Mouse (Mus musculus) thymus, postnatal 25 days (tissue): Measurements from ENCODE around the gene Ccdc142.
A peak's percentile ranks its signal among the peaks of the same experiment; 100 is the strongest.

Experiments used
- DNase-seq: peaks from one replicate; pipeline ENCODE4 v3.0.0; 2022

The Ccdc142 gene

GRCm38 (mm10) chr6:83118369-83118768 lies 17.0 kb downstream of the Ccdc142 start:
- DNase-seq = no peak

GRCm38 (mm10) chr6:83118825-83119733 lies 17.7 kb downstream of the Ccdc142 start:
- DNase-seq = no peak

- DNase-seq = no peak
Measured at GRCm38 (mm10) chr6:83119734-83120051, 18.3 kb downstream of the Ccdc142 start.

GRCm38 (mm10) chr6:83120930-83121862 lies 19.8 kb downstream of the Ccdc142 start, which contains the start of gene Wbp1:
Gene Wbp1, minus strand, starts transcription at chr6:83121559.
- peak; percentile 90 for DNase-seq

- no peak for DNase-seq
Measured at GRCm38 (mm10) chr6:83121863-83122710, 20.7 kb downstream of the Ccdc142 start.

- no peak for DNase-seq
Measured at GRCm38 (mm10) chr6:83122961-83123360, 21.6 kb downstream of the Ccdc142 start.

- peak; percentile 82 for DNase-seq
Measured at GRCm38 (mm10) chr6:83124851-83125312, 23.5 kb downstream of the Ccdc142 start.

- DNase-seq = no peak
Measured at GRCm38 (mm10) chr6:83125331-83125730, 23.9 kb downstream of the Ccdc142 start, which contains the start of gene Ino80b. Gene Ino80b, minus strand, starts transcription at chr6:83125431.

- DNase-seq = no peak
Measured at GRCm38 (mm10) chr6:83127419-83127818, 26.0 kb downstream of the Ccdc142 start.

- no peak for DNase-seq
Measured at GRCm38 (mm10) chr6:83131469-83132034, 30.2 kb downstream of the Ccdc142 start.

- DNase-seq = no peak
Measured at GRCm38 (mm10) chr6:83132176-83132919, 30.9 kb downstream of the Ccdc142 start.

GRCm38 (mm10) chr6:83134226-83134625 lies 32.8 kb downstream of the Ccdc142 start:
- DNase-seq = no peak

- no peak for DNase-seq
Measured at GRCm38 (mm10) chr6:83134951-83135513, 33.6 kb downstream of the Ccdc142 start, which contains the start of gene Rtkn. Gene Rtkn, plus strand, starts transcription at chr6:83135463.

GRCm38 (mm10) chr6:83135571-83136161 lies 34.3 kb downstream of the Ccdc142 start:
- no peak for DNase-seq

GRCm38 (mm10) chr6:83136291-83136880 lies 35.0 kb downstream of the Ccdc142 start:
- no peak for DNase-seq

- DNase-seq = peak; percentile 61
Measured at GRCm38 (mm10) chr6:83136881-83137575, 35.6 kb downstream of the Ccdc142 start.

- no peak for DNase-seq
Measured at GRCm38 (mm10) chr6:83137576-83137950, 36.2 kb downstream of the Ccdc142 start.

GRCm38 (mm10) chr6:83138056-83138455 lies 36.7 kb downstream of the Ccdc142 start:
- no peak for DNase-seq

GRCm38 (mm10) chr6:83140044-83140443 lies 38.6 kb downstream of the Ccdc142 start:
- DNase-seq = no peak
